Mouse (Mus musculus): ENCODE measurements around the gene BC004004. TPM values are rescaled to one million over a fixed set of nuclear protein-coding genes. Genes with fewer than 3 reads are reported as not detected.

Gene BC004004
- total and polyA plus RNA-seq, 3 experiments = 81.8 to 86.3 TPM; not detected in 1

DNA sequence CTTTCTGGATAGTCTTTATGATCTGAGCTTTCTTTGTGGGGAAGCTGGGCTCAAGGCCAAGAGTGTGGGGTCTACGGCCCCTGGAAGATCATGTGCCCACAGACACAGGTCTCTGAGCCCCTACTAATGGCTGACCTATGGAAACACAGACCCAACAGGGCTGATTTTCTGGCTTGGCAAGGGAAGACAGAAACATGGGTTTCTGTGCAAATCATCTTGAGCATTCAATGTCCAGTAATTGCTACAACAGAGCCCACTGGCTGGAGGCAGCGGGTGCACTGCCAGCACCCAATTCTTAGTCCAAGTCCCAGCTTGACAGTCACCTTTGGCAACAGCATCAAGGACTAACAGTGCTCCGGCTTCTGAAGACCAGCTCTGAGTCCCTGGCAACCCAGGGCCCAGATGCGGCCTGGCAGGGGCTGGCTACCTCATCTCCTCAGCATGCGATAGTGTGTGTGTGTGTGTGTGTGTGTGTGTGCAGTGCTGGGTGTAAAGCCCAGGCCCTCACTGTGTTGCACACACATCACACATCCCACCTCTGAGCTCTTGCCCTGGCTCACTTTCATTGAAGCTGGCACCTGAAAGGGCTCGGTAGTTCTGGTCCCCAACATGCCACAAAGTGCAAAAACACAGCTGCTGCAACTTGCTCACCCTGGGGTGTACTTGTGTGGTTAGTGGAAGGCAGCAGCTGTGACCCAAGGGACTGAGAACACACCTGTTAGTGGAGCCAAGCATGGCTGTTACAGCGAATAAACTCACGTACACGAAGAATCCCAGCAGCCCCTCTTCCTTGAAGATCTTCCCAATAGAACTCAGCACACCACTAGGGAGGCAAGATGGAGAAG, 69.6 kb downstream of the BC004004 start:
- no peak for TF ChIP-seq MAZ (IDR thresholded peaks at IDR 0.05; ENCODE audit: low read depth, low read length)
- TF ChIP-seq TCF12 (IDR thresholded peaks at IDR 0.05; ENCODE audit: low read depth, low read length) = no peak
- no peak for TF ChIP-seq POLR2A (IDR thresholded peaks at IDR 0.05; ENCODE audit: control insufficient read depth in 1 of 2, insufficient read depth in 1 of 2, low read depth in 1 of 2, low read length in 2 of 2, poor library complexity in 1 of 2)
- no peak for TF ChIP-seq MAFK (IDR thresholded peaks at IDR 0.05; ENCODE audit: borderline replicate concordance, low read depth, low read length)
- no peak for TF ChIP-seq SIN3A (IDR thresholded peaks at IDR 0.05; ENCODE audit: low read length)
- no peak for TF ChIP-seq USF2 (IDR thresholded peaks at IDR 0.05; ENCODE audit: borderline replicate concordance in 1 of 2, insufficient read depth in 1 of 2, low read depth in 1 of 2, low read length in 2 of 2)
- no peak for TF ChIP-seq CTCF (IDR thresholded peaks at IDR 0.05 in 2 of 3, conservative IDR thresholded peaks at IDR 0.05 in 1 of 3; ENCODE audit: control insufficient read depth in 1 of 3, insufficient read depth in 1 of 3, low read depth in 2 of 3, low read length in 3 of 3, poor library complexity in 1 of 3, severe bottlenecking in 1 of 3)
- no peak for TF ChIP-seq GABPA (IDR thresholded peaks at IDR 0.05; ENCODE audit: low read depth, low read length)
- TF ChIP-seq E2F4 (IDR thresholded peaks at IDR 0.05; ENCODE audit: borderline replicate concordance, low read depth, low read length) = no peak
- TF ChIP-seq TAL1 (IDR thresholded peaks at IDR 0.05; ENCODE audit: low read length) = no peak
- no peak for TF ChIP-seq POLR2AphosphoS5 (IDR thresholded peaks at IDR 0.05; ENCODE audit: borderline replicate concordance, low read depth, low read length)
- no peak for TF ChIP-seq GATA1 (IDR thresholded peaks at IDR 0.05; ENCODE audit: low read depth, low read length)
- TF ChIP-seq ETS1 (IDR thresholded peaks at IDR 0.05; ENCODE audit: low read depth, low read length) = no peak
- no peak overlapping the region for H3K27ac ChIP-seq (ENCODE audit: control insufficient read depth, low read depth, low read length)
- no peaks in the 10 kb centered on the region for H3K27me3 ChIP-seq (ENCODE audit: control insufficient read depth in 1 of 2, insufficient read depth in 2 of 2, low read length in 2 of 2)
- no peaks in the 10 kb centered on the region for H3K4me1 ChIP-seq (ENCODE audit: control insufficient read depth in 1 of 2, insufficient read depth in 2 of 2, low read length in 2 of 2)
- H3K79me2 ChIP-seq (ENCODE audit: control insufficient read depth, insufficient read depth, low read length, poor library complexity) = no peaks in the 10 kb centered on the region
- no peaks in the 10 kb centered on the region for H3K9me3 ChIP-seq (replicated peaks; ENCODE audit: insufficient read depth, low read length)
- no peak overlapping the region for H3K9ac ChIP-seq (ENCODE audit: control insufficient read depth, low read depth, low read length, poor library complexity, severe bottlenecking)
- H3K4me3 ChIP-seq (ENCODE audit: control insufficient read depth in 1 of 2, insufficient read depth in 1 of 2, low read depth in 2 of 2, low read length in 2 of 2) = no peak overlapping the region
- DNase-seq (ENCODE audit: low read depth, low spot score) = no peak
- H3K36me3 ChIP-seq (ENCODE audit: control insufficient read depth in 1 of 2, insufficient read depth in 2 of 2, low read length in 2 of 2) = no peaks in the 10 kb centered on the region; a peak in 1 of 4 replicates

GRCm38 (mm10) chr17:29339170-29339768, 70.7 kb downstream of the BC004004 start:
- Histone ChIP-seq H3K9me3 (replicated peaks; ENCODE audit: insufficient read depth, low read length) (no peaks in the 10 kb centered on the region), H3K4me1 (ENCODE audit: control insufficient read depth in 1 of 2, insufficient read depth in 2 of 2, low read length in 2 of 2) (no peaks in the 10 kb centered on the region), H3K4me3 (ENCODE audit: control insufficient read depth in 1 of 2, insufficient read depth in 1 of 2, low read depth in 2 of 2, low read length in 2 of 2) (no peak overlapping the region), H3K27ac (ENCODE audit: control insufficient read depth, low read depth, low read length) (no peak overlapping the region), H3K27me3 (ENCODE audit: control insufficient read depth in 1 of 2, insufficient read depth in 2 of 2, low read length in 2 of 2) (no peaks in the 10 kb centered on the region), H3K36me3 (ENCODE audit: control insufficient read depth in 1 of 2, insufficient read depth in 2 of 2, low read length in 2 of 2) (no peaks in the 10 kb centered on the region), H3K79me2 (ENCODE audit: control insufficient read depth, insufficient read depth, low read length, poor library complexity) (no peaks in the 10 kb centered on the region), H3K9ac (ENCODE audit: control insufficient read depth, low read depth, low read length, poor library complexity, severe bottlenecking) (no peak overlapping the region)
- TF ChIP-seq TAL1 (IDR thresholded peaks at IDR 0.05; ENCODE audit: low read length) = no peak
- TF ChIP-seq CHD2 (IDR thresholded peaks at IDR 0.05; ENCODE audit: low read length) = no peak
- no peak for TF ChIP-seq USF1 (IDR thresholded peaks at IDR 0.05; ENCODE audit: low read depth, low read length)
- no peak for TF ChIP-seq BHLHE40 (IDR thresholded peaks at IDR 0.05; ENCODE audit: borderline replicate concordance, low read depth, low read length)
- TF ChIP-seq POLR2AphosphoS5 (IDR thresholded peaks at IDR 0.05; ENCODE audit: borderline replicate concordance, low read depth, low read length) = no peak
- no peak for TF ChIP-seq KAT2A (conservative IDR thresholded peaks at IDR 0.05; ENCODE audit: low read depth, low read length)
- TF ChIP-seq JUND (IDR thresholded peaks at IDR 0.05; ENCODE audit: low read depth, low read length) = no peak
- TF ChIP-seq ZKSCAN1 (IDR thresholded peaks at IDR 0.05; ENCODE audit: low read depth, low read length) = no peak
- TF ChIP-seq HCFC1 (IDR thresholded peaks at IDR 0.05; ENCODE audit: low read depth, low read length) = no peak
- no peak for TF ChIP-seq ELF1 (IDR thresholded peaks at IDR 0.05; ENCODE audit: low read depth, low read length)
- TF ChIP-seq MAFK (IDR thresholded peaks at IDR 0.05; ENCODE audit: borderline replicate concordance, low read depth, low read length) = no peak
- no peak for TF ChIP-seq ZC3H11A (IDR thresholded peaks at IDR 0.05; ENCODE audit: low read depth, low read length)
- TF ChIP-seq MEF2A (IDR thresholded peaks at IDR 0.05; ENCODE audit: extremely low read depth, insufficient replicate concordance, low read depth, low read length, poor library complexity, severe bottlenecking) = no peak
- TF ChIP-seq NELFE (IDR thresholded peaks at IDR 0.05; ENCODE audit: low read depth, low read length) = no peak
- TF ChIP-seq NRF1 (IDR thresholded peaks at IDR 0.05; ENCODE audit: insufficient read depth, low read depth, low read length, poor library complexity, severe bottlenecking) = no peak
- DNase-seq (ENCODE audit: low read depth, low spot score) = no peak

All from MEL (cell line).